Comparison of ENCODE assay signal across 9 mouse cellular contexts in the genomic region with DNA sequence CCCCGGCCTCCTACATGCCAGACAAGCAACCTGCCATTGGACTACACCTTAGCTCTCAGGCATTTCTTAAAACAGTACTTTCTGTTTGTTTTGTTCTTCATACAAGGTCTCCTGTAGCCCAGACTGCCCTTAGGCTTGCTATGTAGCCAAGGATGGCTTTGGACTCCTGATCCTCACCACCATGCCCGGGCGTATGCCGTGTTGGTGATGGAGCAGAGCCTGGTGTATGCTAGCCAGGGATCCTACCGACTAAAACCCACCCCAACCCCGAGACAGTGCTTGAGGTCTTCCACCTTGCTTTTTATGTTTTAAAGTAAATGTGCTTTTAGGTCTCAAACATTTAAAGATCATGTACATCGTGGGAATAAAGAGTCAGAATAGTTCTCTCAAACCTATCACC.
DNase-seq lines count a peak whose midpoint lies in the region; ATAC-seq lines count a peak whose summit lies in the region.
"Had no signal": no experiment of that assay in that cellular context is flagged by ENCODE, and none has a peak within 500 bp of the region (broad histone marks: within the 10 kb centered on the region; RNA-seq: fewer than 3 reads in every experiment).

No protein-coding gene starts in this region.

- H3K4me2 ChIP-seq in forebrain, embryonic 12.5 days, result no peak overlapping the region
- H3K4me2 ChIP-seq in forebrain, embryonic 13.5 days, result no peak overlapping the region
- H3K4me2 ChIP-seq in hindbrain, embryonic 12.5 days (replicated peaks), result no peak overlapping the region
- 0 out of 2 replicates have a peak overlapping the region, but pooled peaks have one; percentile 33 for H3K4me2 ChIP-seq in lung, embryonic 16.5 days (ENCODE audit: low read depth, low read length)
- no peak overlapping the region for H3K4me2 ChIP-seq in limb, embryonic 13.5 days (replicated peaks)

- H3K9ac ChIP-seq in forebrain, embryonic 12.5 days, result no peak overlapping the region
- no peak overlapping the region for H3K9ac ChIP-seq in forebrain, embryonic 13.5 days
- H3K9ac ChIP-seq in hindbrain, embryonic 12.5 days, result no peak overlapping the region
- H3K9ac ChIP-seq in lung, embryonic 16.5 days (ENCODE audit: low read length), result no peak overlapping the region
- peak overlapping the region; percentile 15; the same call in 1 of the 2 replicates for H3K9ac ChIP-seq in limb, embryonic 13.5 days

- H3K4me1 ChIP-seq in forebrain, embryonic 12.5 days, result peaks cover 30% of the 10 kb centered on the region
- peaks cover 35% of the 10 kb centered on the region for H3K4me1 ChIP-seq in forebrain, embryonic 13.5 days
- peaks cover 29% of the 10 kb centered on the region for H3K4me1 ChIP-seq in hindbrain, embryonic 10.5 days (replicated peaks)
- peaks cover 21% of the 10 kb centered on the region for H3K4me1 ChIP-seq in hindbrain, embryonic 12.5 days
- peaks cover 30% of the 10 kb centered on the region for H3K4me1 ChIP-seq in lung, embryonic 16.5 days (replicated peaks; ENCODE audit: control insufficient read depth, insufficient read depth, low read length)
- peaks cover 41% of the 10 kb centered on the region for H3K4me1 ChIP-seq in limb, embryonic 13.5 days

- 0 out of 2 replicates have a peak, but pooled peaks have one; percentile 4 for ATAC-seq in forebrain, embryonic 12.5 days (ENCODE audit: low FRiP score)
- no peak for ATAC-seq in forebrain, embryonic 13.5 days
- no peak for ATAC-seq in hindbrain, embryonic 12.5 days (ENCODE audit: low FRiP score)
- no peak for ATAC-seq in lung, embryonic 16.5 days (ENCODE audit: low read depth)
- no peak for ATAC-seq in limb, embryonic 13.5 days (ENCODE audit: low FRiP score, low read depth)

- DNase-seq in hindbrain, embryonic 10.5 days (ENCODE audit: low spot score), result no peak
- DNase-seq in lung, postnatal 4 days, result no peak
- no peak for DNase-seq in cerebellum, postnatal 36 days

- H3K4me3 ChIP-seq in forebrain, embryonic 12.5 days (replicated peaks), result no peak overlapping the region
- H3K4me3 ChIP-seq in forebrain, embryonic 13.5 days, result no peak overlapping the region
- no peak overlapping the region for H3K4me3 ChIP-seq in hindbrain, embryonic 10.5 days
- H3K4me3 ChIP-seq in hindbrain, embryonic 12.5 days, result no peak overlapping the region
- no peak overlapping the region for H3K4me3 ChIP-seq in lung, embryonic 16.5 days (ENCODE audit: low read length)
- no peak overlapping the region for H3K4me3 ChIP-seq in limb, embryonic 13.5 days

- no peaks in the 10 kb centered on the region for H3K36me3 ChIP-seq in forebrain, embryonic 12.5 days (replicated peaks)
- H3K36me3 ChIP-seq in forebrain, embryonic 13.5 days (ENCODE audit: poor library complexity, severe bottlenecking), result no peaks in the 10 kb centered on the region
- H3K36me3 ChIP-seq in hindbrain, embryonic 10.5 days, result no peaks in the 10 kb centered on the region
- no peaks in the 10 kb centered on the region for H3K36me3 ChIP-seq in hindbrain, embryonic 12.5 days
- no peaks in the 10 kb centered on the region for H3K36me3 ChIP-seq in lung, embryonic 16.5 days (ENCODE audit: control insufficient read depth, insufficient read depth, low read length)
- no peaks in the 10 kb centered on the region for H3K36me3 ChIP-seq in limb, embryonic 13.5 days

- H3K27me3 ChIP-seq in forebrain, embryonic 12.5 days, result no peaks in the 10 kb centered on the region
- no peaks in the 10 kb centered on the region for H3K27me3 ChIP-seq in forebrain, embryonic 13.5 days
- no peaks in the 10 kb centered on the region for H3K27me3 ChIP-seq in hindbrain, embryonic 10.5 days (ENCODE audit: insufficient read depth, poor library complexity, severe bottlenecking)
- H3K27me3 ChIP-seq in hindbrain, embryonic 12.5 days, result no peaks in the 10 kb centered on the region
- no peaks in the 10 kb centered on the region for H3K27me3 ChIP-seq in lung, embryonic 16.5 days (ENCODE audit: control insufficient read depth, insufficient read depth, low read depth, low read length)
- no peaks in the 10 kb centered on the region for H3K27me3 ChIP-seq in limb, embryonic 13.5 days

- WGBS in forebrain, embryonic 12.5 days, result 87% methylated on average over 7 of the region's 7 CpGs
- WGBS in forebrain, embryonic 13.5 days, result 88% methylated on average over 7 of the region's 7 CpGs
- 84% methylated on average over 7 of the region's 7 CpGs for WGBS in hindbrain, embryonic 10.5 days
- 86% methylated on average over 7 of the region's 7 CpGs for WGBS in hindbrain, embryonic 12.5 days
- WGBS in lung, embryonic 16.5 days, result 57% methylated on average over 7 of the region's 7 CpGs
- WGBS in limb, embryonic 13.5 days, result 80% methylated on average over 7 of the region's 7 CpGs

- H3K27ac ChIP-seq in forebrain, embryonic 12.5 days, result no peak overlapping the region
- H3K27ac ChIP-seq in forebrain, embryonic 13.5 days, result no peak overlapping the region
- 0 out of 2 replicates have a peak overlapping the region, but pooled peaks have one; percentile 72 for H3K27ac ChIP-seq in hindbrain, embryonic 10.5 days
- no peak overlapping the region for H3K27ac ChIP-seq in hindbrain, embryonic 12.5 days
- peak overlapping the region; percentile 74; the same call in 1 of the 2 replicates for H3K27ac ChIP-seq in lung, embryonic 16.5 days (ENCODE audit: low read length)
- no peak overlapping the region for H3K27ac ChIP-seq in limb, embryonic 13.5 days

- H3K9me3 ChIP-seq in forebrain, embryonic 12.5 days, result no peaks in the 10 kb centered on the region
- no peaks in the 10 kb centered on the region for H3K9me3 ChIP-seq in forebrain, embryonic 13.5 days (replicated peaks)
- no peaks in the 10 kb centered on the region for H3K9me3 ChIP-seq in hindbrain, embryonic 10.5 days
- no peaks in the 10 kb centered on the region for H3K9me3 ChIP-seq in hindbrain, embryonic 12.5 days (replicated peaks)
- H3K9me3 ChIP-seq in lung, embryonic 16.5 days (ENCODE audit: control insufficient read depth, low read length), result no peaks in the 10 kb centered on the region
- no peaks in the 10 kb centered on the region for H3K9me3 ChIP-seq in limb, embryonic 13.5 days
- H3K9me3 ChIP-seq: G1E had no signal

Comparison
In these comparisons a context has a peak if more than half of its experiments do, and no peak if none do; other contexts are left out.
1. H3K27ac ChIP-seq: peak in hindbrain, embryonic 10.5 days (single experiment) and lung, embryonic 16.5 days (single experiment); none in forebrain, embryonic 12.5 days (single experiment), forebrain, embryonic 13.5 days (single experiment), hindbrain, embryonic 12.5 days (single experiment) and limb, embryonic 13.5 days (single experiment).